Mouse (Mus musculus) neural tube, postnatal 0 days (tissue): Measurements from ENCODE around the gene Gpd1l. TPM values are rescaled to one million over a fixed set of nuclear protein-coding genes. Genes with fewer than 3 reads are reported as not detected.

Source experiments
- polyA plus RNA-seq: library from polyadenylated mRNA; unstranded; fragments of >200 nt; fragmentation: Nextera tagmentation; extraction: Ambion mirVana; gene quantifications from 2 replicates; pipeline ENCODE4 v1.2.1, GENCODE M21; 2015

The Gpd1l gene
- polyA plus RNA-seq = 39.6 and 42.4 TPM in 2 replicates

DNA sequence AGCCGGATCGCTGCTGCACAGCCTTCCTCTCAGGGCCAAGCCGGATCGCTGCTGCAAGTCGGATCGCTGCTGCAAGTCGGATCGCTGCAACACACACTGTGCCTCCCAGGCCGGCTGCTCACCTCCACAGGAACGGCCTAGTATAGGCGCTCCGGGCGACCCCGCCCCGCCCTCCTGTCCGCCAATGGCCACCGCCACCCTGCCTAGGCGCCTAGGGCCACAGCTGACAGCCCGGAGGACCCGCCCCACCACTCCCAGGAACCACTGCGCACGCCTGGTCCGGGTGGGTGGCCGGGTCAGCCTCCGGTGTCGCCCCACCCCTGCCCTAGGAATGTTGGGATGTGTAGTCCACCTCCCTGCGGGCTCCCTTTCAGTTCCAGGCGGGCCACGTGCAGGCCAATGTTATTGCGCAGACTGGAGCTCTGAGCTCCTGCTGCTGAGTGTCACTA lies at the start of gene Gpd1l:
TSS of gene Gpd1l (minus strand) at position 265 of the 449 bp plus-strand sequence.

DNA sequence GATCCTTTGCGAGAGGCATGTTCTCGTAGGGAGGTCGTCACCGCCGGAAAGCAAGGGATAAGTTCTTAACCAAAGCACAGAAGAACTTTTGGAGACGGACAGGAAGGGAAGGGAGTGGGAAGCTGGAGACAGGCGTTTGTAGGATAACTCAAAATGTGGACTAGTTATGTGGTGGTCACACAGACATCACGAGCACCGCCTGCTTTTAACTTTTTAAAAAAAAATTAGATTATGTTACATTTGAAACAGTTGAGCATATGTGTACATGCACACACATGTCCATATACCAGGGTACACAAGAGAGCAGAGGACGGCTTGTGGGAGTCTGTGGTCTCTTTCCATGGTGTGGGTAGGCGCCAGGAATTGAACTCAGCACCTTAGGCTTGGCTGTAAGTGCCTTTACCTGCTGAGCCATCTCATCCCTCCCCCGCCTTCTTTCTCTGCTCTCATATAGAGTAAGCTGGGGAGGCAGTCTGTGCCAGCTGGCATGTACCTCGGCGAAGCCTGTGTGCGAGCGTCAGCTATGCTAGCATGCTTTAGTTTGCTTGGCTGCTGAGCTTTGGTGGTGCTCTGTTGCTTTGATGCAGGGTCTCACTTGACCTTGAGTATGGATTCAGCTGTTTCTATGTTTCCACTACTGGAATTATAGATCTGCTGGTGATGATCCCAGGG lies 49.0 kb upstream of the Gpd1l start, which contains the start of gene Rps27rt:
TSS of gene Rps27rt (minus strand) at position 51 of the 672 bp plus-strand sequence.

DNA sequence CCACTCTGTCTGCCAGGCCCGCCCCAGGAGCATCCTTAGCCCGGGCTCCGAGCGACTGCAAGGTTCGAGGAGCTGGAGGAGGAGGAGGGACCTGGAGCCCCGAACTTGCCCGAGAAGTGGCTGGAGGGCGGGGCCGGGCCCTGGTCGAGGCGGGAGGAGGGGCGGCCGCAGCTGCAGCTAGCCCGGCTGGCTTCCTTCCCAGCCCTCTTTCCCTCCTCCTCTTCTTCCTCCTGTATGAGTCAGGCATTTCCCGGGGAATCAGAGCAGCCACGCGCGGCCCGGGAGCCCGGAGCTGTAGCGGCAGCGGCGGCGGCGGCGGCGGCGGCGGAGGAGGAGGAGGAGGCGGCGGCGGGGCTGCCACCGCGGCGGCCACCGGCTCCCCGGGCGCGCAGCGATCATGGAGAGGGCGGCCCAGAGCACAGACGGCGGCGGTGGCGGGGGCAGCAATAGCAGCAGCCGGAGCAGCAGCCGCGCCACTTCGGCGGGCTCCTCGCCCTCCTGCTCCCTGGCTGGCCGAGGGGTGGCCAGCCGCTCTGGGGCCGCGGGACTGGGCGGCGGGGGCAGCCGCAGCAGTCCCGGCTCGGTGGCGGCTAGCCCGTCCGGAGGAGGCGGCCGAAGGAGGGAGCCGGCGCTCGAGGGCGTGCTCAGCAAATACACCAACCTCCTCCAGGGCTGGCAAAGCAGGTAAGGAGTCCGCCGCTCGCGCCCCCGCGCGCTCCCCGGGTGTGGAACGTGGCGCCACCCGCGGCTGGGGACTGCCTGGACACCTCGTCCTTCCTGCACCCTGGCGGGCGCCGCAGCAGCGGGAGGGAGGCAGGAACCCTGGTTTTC lies 44.7 kb upstream of the Gpd1l start, which contains the start of gene Osbpl10:
TSS of gene Osbpl10 (plus strand) at position 289 of the 831 bp plus-strand sequence.

Other genes with a start within 250 kb of the Gpd1l start
- gene Dync1li1, start 245.2 kb downstream of the Gpd1l start, polyA plus RNA-seq = 114 and 119 TPM in 2 replicates
- gene Cmtm6, start 202.9 kb downstream of the Gpd1l start, polyA plus RNA-seq = 22.8 and 22.9 TPM in 2 replicates
- 12.8 and 14.7 TPM in 2 replicates for gene Cmtm7, start 152.1 kb downstream of the Gpd1l start, polyA plus RNA-seq
- gene Cmtm8, start 89.8 kb downstream of the Gpd1l start, polyA plus RNA-seq = 6.5 and 7.5 TPM in 2 replicates
- gene Osbpl10, start 44.6 kb upstream of the Gpd1l start, polyA plus RNA-seq = 4.2 and 5.1 TPM in 2 replicates
- 235 and 316 TPM in 2 replicates for gene Rps27rt, start 48.8 kb upstream of the Gpd1l start, polyA plus RNA-seq